Mouse (Mus musculus): ENCODE measurements around the gene Podxl.
"Not testable (repeated sequence)": the region's sequence is repeated elsewhere in the genome, so short reads cannot be mapped to it uniquely, and the experiment has no call there.

Gene Podxl

DNA sequence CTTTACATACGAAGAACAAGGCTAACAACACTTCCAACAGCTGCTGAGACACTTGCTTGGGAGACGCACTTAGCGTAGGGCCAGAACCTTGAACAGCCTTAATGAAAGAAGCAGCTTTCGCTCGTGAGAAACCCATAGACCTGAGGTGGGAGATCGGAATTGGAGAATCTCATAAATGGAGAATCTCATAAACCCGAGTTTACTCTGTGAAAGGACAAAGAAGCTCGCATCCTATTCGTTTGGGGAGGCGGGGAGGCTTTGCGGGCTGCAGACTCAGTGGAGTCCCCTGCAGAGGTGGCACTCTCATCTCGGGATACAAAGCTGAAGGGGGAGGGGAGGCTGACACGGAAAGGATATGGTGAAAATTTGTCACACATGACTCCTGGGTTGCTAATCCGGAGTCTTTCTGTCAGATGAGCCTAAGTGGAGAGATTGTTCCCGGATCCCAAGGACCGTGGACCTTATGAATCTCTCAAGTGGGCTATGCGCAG is 1.2 kb upstream of the Podxl start:
- DNase-seq, result peak; percentile 31

GRCm38 (mm10) chr6:31564182-31564531 is 376 bp upstream of the Podxl start:
- DNase-seq, result no peak

DNA sequence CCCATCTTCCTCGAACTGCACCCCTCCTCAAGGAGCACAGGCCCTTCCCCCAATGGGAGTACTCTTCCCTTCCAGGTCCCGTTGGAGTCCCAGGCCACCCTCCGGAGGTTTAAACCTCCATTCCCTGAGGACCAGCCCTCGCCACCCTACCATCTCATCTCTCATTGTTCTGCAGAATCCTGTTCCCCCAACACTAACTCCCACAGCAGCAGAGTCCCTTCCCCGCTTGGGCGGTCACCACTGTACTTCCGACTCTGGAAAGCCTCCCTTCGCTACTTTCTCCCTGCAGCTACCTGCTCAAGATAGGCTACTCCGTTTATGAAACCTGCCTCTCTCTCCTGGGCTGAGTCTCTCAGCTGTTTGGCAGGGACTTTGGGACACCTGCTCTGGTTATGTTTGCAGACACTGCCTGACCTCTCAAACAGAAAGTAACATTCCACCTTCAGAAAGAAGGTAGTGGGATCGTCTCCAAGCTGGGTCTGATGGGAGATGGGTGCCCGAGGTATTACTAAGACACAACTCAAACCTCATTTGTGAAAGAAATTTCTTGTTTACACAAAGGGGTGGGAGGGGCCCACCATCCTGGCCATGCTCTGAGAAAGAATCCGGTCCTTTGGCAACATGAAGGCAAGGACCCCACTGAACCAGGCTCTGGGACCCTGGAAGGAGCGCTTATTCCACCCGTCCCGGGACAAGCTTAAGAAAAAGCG is 1.3 kb downstream of the Podxl start:
- no peak for DNase-seq

GRCm38 (mm10) chr6:31561948-31562347 is 1.8 kb downstream of the Podxl start:
- not testable (repeated sequence) for DNase-seq

DNA sequence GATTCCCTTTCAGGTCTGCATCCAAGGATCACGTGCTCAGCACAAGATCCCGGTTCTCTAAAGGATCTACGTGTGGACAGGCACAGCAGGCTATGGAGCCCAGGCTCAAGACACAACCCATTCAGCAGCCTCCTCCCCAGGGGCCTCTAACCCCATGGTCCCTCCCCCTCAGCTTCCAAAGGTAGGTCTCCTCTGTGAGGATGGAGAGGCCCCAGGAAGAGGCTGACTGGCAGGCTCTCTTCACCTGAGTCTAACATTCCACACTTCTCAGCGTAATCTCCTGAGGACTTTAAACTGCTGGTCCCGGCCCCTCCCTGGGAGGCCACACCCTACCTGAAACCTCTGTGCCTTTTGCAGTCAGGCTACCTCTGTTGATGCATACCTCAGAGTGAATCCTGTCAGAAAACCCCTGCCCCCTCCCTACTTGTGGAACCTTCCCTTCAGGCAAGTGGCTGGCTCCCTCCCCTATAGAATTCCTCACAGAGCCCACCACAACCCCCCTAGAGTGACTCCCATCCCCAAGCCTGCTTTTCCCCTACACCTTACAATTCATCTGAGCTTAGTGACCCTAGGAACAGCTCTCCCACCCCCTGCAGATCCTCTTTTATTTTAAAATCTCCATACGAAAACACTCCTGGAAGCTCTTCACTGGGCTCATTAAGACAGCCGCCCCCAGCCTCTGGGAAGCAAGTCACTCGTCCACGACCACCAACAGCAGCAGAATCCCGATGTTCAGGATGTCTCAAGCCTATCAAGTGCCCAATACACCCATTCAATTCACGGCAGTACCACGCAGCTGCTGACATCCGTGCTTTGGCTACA is 3.4 kb downstream of the Podxl start:
- no peak for DNase-seq

GRCm38 (mm10) chr6:31556460-31557100 is 7.2 kb downstream of the Podxl start:
- no peak for DNase-seq

- DNase-seq, result peak; percentile 67
Measured at GRCm38 (mm10) chr6:31550876-31551532, 12.8 kb downstream of the Podxl start.

- DNase-seq, result peak; percentile 86
Measured at GRCm38 (mm10) chr6:31549361-31550051, 14.3 kb downstream of the Podxl start.

DNA sequence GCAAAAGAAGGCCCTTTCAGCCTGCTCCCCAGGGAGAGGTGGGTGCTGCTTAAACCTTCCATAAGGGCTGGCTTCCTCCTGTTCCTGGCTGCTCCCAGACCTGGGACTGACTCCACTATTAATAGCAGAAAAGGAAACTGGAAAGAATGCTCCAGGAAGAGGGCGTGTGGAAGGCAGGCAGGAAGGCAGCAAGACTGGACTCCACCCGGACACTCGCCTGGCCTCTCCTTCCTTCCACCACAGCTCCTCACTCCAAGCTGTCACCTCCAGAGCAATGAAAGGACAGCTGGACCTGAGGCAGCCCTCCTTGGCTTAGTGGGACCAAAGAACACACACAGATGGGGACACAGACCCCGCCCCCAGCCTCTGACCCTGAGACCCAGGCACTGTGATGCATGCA is 19.5 kb downstream of the Podxl start:
- peak; percentile 71 for DNase-seq

DNA sequence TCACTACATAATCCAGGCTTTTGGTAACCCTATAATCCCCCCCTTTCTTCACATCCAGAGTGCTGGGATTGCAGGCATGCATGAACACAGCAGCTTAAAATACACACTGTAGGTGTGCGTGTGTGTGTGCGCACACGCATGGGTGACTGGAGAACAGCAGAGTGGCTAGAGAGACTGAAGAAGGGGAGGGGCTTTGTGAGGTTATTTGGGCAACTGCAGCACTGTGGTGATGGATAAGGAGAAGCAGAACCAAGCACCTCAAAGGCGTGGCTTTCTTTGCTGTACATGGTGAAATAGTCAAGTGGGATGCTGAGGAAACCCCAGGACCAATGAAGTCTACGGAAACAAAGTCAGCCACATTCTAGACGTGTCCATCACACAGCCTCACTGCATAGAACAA is 23.8 kb downstream of the Podxl start:
- DNase-seq, result no peak

- DNase-seq, result no peak
Measured at GRCm38 (mm10) chr6:31538112-31538511, 25.7 kb downstream of the Podxl start.

GRCm38 (mm10) chr6:31537193-31537592 is 26.6 kb downstream of the Podxl start:
- no peak for DNase-seq

GRCm38 (mm10) chr6:31534705-31535104 is 29.1 kb downstream of the Podxl start:
- DNase-seq, result no peak

GRCm38 (mm10) chr6:31531880-31532279 is 31.9 kb downstream of the Podxl start:
- no peak for DNase-seq

GRCm38 (mm10) chr6:31528339-31528738 is 35.4 kb downstream of the Podxl start:
- no peak for DNase-seq

- peak; percentile 61 for DNase-seq
Measured at GRCm38 (mm10) chr6:31527897-31528296, 35.9 kb downstream of the Podxl start.

DNA sequence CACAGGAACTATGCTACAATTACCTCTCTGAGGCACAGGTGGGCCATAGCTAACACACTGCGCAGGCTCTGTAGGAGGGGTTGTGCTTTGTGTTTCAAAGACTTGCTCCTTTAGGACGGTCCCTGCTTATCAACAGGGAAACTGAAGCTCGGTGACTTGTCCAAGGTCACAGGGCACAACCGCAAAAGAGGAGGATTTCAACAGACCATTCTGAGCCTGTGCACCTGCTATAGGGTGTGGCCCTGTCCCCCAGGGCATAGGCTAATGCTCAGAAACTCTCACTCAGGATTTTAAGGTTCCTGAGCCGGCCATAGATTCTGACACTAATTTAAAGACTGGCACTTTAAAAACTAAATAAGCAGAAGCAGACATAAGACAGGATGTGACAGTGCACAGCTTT is 36.9 kb downstream of the Podxl start:
- no peak for DNase-seq

GRCm38 (mm10) chr6:31525231-31525900 is 38.4 kb downstream of the Podxl start:
- DNase-seq, result peak; percentile 53

DNA sequence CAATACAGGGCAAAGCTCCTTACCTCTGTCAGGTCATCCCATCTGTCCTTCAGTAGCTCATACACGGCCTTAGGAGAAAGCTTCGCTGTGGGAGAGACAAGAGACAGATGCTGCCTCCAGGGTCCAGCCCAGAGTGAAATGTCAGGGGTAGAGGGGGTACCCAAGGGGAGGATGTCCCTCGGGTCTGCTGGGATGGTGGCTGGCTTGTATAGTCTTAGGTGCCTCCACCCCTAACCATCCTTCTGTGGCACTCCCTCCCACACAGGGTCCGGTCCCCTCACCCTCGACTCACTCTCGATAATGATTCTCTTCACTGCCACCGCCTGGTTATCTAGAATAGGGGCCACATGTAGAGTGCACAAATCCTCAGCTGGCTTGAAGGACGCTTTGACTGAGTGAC is 39.1 kb downstream of the Podxl start:
- DNase-seq, result no peak

DNA sequence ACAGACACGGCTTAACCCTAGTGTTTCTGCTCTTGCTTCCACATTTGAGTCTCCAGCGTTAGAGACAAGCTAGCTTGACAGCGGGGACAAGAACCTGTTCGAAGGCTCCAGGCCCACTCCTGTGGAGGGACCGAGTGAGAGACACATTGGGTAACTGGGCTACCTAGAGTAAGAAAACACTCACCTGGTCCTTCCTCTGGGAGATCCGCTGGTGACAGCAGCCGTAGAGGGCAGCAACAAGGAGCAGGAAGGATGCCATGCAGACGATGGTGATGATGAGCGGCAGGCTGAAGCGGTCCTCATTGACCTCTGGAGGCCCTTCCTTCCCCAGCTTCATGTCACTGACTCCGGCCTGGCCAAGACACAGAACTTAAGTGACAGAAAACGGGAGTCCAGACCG is 39.7 kb downstream of the Podxl start:
- DNase-seq, result no peak

- DNase-seq, result no peak
Measured at GRCm38 (mm10) chr6:31523657-31524056, 40.1 kb downstream of the Podxl start.

DNA sequence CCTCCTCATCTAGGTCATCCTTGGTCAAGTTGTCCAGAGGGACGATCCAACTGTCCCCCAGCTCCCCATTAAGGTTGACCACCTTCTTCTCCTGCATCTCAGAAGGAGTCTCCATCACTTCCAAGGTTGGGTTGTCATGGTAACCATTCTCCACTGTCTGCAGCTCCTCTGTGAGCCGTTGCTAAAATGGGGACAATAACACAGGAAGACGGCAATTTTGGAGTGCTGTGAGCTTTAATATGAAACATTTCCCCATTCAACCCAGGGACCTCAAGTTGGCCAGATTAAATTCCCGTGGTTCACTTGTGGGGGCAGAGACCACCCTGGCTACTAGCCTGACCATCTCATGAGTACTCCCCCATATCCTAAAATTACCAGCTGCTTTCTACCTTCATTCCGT is 40.7 kb downstream of the Podxl start:
- DNase-seq, result no peak

Data from kidney, postnatal 14 days (tissue).